Mouse (Mus musculus): ENCODE results near the gene Ece2.

Ece2 gene

GRCm38 (mm10) chr16:20629731-20630634 lies at the start of gene Ece2:
Gene Ece2, plus strand, starts transcription at chr16:20629828.
- CTCF ChIA-PET, result interaction anchor here in 1 of 4 experiments (0.7 kb wide), 1 partner anchor 133 kb away, joined by 3 read pairs; no protein-coding TSS in a partner anchor
- POLR2A ChIA-PET, result interaction anchor here in 3 of 4 experiments (0.5 to 2.3 kb wide), 15 partner anchors 8 to 152 kb away, joined by 3 to 12 read pairs (median 4); partner anchors contain the start of genes Alg3 (in 2 of the 3), Camk2n2 (in 2 of the 3), Eef1akmt4 (in 2 of the 3) and Gm49333 (in 2 of the 3)

- CTCF ChIA-PET, result no interaction called here
- POLR2A ChIA-PET, result interaction anchor here in 3 of 4 experiments (0.5 to 3.2 kb wide), 13 partner anchors 10 to 195 kb away, joined by 3 to 21 read pairs (median 6); partner anchors contain the start of genes Abcf3 (in 2 of the 3), Alg3 (in 2 of the 3), Eef1akmt4 (in 2 of the 3) and Gm49333 (in 2 of the 3)
Measured at GRCm38 (mm10) chr16:20589366-20589938, 40.2 kb upstream of the Ece2 start, which contains the start of gene Vwa5b2. Gene Vwa5b2, plus strand, starts transcription at chr16:20589471.

- POLR2A ChIA-PET, result interaction anchor here (0.5 to 3.2 kb wide), 21 partner anchors 9 to 195 kb away, joined by 3 to 21 read pairs (median 6); partner anchors contain the start of genes Alg3 (in 4 of the 4), Eef1akmt4 (in 4 of the 4), Gm49333 (in 4 of the 4) and Abcf3 (in 2 of the 4)
Measured at GRCm38 (mm10) chr16:20589939-20590679, 39.5 kb upstream of the Ece2 start.

DNA sequence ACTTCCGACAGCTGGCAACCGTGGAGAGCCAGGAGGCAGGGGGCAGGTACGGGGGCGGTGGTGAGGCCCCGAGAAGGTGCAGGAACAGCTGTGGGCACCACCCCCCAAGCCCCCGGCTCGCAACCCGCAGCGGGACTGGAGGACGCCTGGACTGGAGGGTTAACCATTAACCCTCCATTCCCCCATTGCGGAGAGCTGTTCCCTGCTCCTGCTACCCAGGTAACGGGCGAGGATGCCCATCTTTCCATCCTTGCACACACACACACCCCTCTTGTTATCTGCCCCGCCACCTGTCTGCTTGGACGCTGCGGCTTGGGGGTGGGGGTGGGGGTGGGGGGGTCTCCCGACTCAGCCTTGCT lies 39.0 kb upstream of the Ece2 start:
- ChIA-PET CTCF (interaction anchor here (0.6 to 1.4 kb wide), 5 partner anchors 21 to 350 kb away, joined by 3 to 6 read pairs (median 3); partner anchors contain the start of genes Alg3 (in 1 of the 4), Eef1akmt4 (in 1 of the 4), Gm49333 (in 1 of the 4) and Map6d1 (in 1 of the 4)), POLR2A (interaction anchor here (1.0 to 3.2 kb wide), 19 partner anchors 11 to 92 kb away, joined by 3 to 21 read pairs (median 7); partner anchors contain the start of genes Alg3 (in 4 of the 4), Eef1akmt4 (in 4 of the 4), Gm49333 (in 4 of the 4) and Abcf3 (in 2 of the 4))

More at GRCm38 (mm10) chr16:20589939-20590679, 39.5 kb upstream of the Ece2 start:
- CTCF ChIA-PET, result interaction anchor here in 3 of 4 experiments (0.6 to 1.4 kb wide), 4 partner anchors 21 to 349 kb away, joined by 3 to 6 read pairs (median 3); partner anchors contain the start of genes Alg3 (in 1 of the 3), Eef1akmt4 (in 1 of the 3), Gm49333 (in 1 of the 3) and Map6d1 (in 1 of the 3)

- ChIA-PET POLR2A (interaction anchor here (0.6 to 3.2 kb wide), 25 partner anchors 10 to 132 kb away, joined by 3 to 21 read pairs (median 6); partner anchors contain the start of genes Alg3 (in 4 of the 4), Eef1akmt4 (in 4 of the 4), Gm49333 (in 4 of the 4) and Dvl3 (in 2 of the 4)), CTCF (interaction anchor here in 3 of 4 experiments (0.6 to 1.4 kb wide), 4 partner anchors 20 to 152 kb away, joined by 3 to 6 read pairs (median 4); partner anchors contain the start of genes Alg3 (in 1 of the 3), Eef1akmt4 (in 1 of the 3) and Gm49333 (in 1 of the 3))
Measured at GRCm38 (mm10) chr16:20591076-20591705, 38.4 kb upstream of the Ece2 start.

DNA sequence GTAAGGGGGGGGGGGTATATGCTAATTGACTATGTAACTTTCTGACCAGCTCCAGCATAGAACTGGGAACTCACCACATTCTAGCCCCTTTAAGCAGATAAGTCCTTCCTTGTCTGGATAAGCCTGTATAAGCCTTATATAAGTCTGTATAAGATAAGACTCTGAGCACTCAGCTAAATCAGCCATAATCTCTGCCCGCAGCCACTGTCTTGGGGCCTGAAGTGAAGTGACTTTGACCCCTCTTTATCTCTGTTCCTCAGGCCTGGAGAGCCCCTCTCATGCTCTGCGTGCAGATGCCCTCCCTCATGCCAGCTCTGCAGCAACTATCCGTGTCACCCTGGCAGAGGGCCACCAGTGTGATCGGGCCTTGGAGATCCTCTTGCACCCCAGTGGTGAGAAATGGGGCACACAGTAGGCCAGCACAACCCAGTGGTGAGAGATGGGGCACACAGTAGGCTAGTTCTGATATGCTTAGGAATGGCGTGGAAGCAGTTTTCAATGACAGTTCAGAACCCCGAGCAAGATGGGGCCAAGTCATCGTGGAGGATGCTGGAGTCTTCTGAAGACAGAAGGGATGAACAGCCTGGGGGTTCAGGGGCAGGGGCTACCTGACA lies 34.5 kb upstream of the Ece2 start:
- ChIA-PET POLR2A (interaction anchor here in 2 of 4 experiments (1.0 to 1.6 kb wide), 5 partner anchors 9 to 98 kb away, joined by 3 to 4 read pairs (median 3); no protein-coding TSS in a partner anchor), CTCF (interaction anchor here in 2 of 4 experiments (0.5 to 0.8 kb wide), 2 partner anchors 48 to 57 kb away, joined by 3 read pairs; no protein-coding TSS in a partner anchor)

- ChIA-PET CTCF (interaction anchor here in 1 of 4 experiments (0.5 kb wide), 1 partner anchor 47 kb away, joined by 3 read pairs; no protein-coding TSS in a partner anchor), POLR2A (interaction anchor here in 2 of 4 experiments (0.7 to 1.3 kb wide), 7 partner anchors 9 to 99 kb away, joined by 3 to 5 read pairs (median 3); partner anchors contain the start of genes Eef1akmt4 (in 1 of the 2) and Gm49333 (in 1 of the 2))
Measured at GRCm38 (mm10) chr16:20595737-20596136, 33.9 kb upstream of the Ece2 start.

- CTCF ChIA-PET, result interaction anchor here in 1 of 4 experiments (0.6 kb wide), 1 partner anchor 48 kb away, joined by 3 read pairs; no protein-coding TSS in a partner anchor
- POLR2A ChIA-PET, result interaction anchor here in 3 of 4 experiments (0.7 to 1.7 kb wide), 8 partner anchors 8 to 100 kb away, joined by 3 to 6 read pairs (median 4); partner anchors contain the start of genes Eef1akmt4 (in 2 of the 3), Gm49333 (in 2 of the 3), Alg3 (in 1 of the 3) and Dvl3 (in 1 of the 3)
Measured at GRCm38 (mm10) chr16:20596687-20597441, 32.8 kb upstream of the Ece2 start.

- CTCF ChIA-PET, result no interaction called here
- POLR2A ChIA-PET, result interaction anchor here in 3 of 4 experiments (0.7 to 5.1 kb wide), 10 partner anchors 9 to 91 kb away, joined by 3 to 42 read pairs (median 4); partner anchors contain the start of genes Alg3 (in 1 of the 3), Ap2m1 (in 1 of the 3), Eef1akmt4 (in 1 of the 3) and Gm49333 (in 1 of the 3)
Measured at GRCm38 (mm10) chr16:20600511-20600910, 29.1 kb upstream of the Ece2 start.

GRCm38 (mm10) chr16:20604705-20605104 lies 24.9 kb upstream of the Ece2 start:
- ChIA-PET CTCF (no interaction called here), POLR2A (interaction anchor here in 3 of 4 experiments (0.6 to 3.5 kb wide), 11 partner anchors 8 to 146 kb away, joined by 3 to 19 read pairs (median 4); partner anchors contain the start of genes Camk2n2 (in 2 of the 3) and Ap2m1 (in 1 of the 3))

DNA sequence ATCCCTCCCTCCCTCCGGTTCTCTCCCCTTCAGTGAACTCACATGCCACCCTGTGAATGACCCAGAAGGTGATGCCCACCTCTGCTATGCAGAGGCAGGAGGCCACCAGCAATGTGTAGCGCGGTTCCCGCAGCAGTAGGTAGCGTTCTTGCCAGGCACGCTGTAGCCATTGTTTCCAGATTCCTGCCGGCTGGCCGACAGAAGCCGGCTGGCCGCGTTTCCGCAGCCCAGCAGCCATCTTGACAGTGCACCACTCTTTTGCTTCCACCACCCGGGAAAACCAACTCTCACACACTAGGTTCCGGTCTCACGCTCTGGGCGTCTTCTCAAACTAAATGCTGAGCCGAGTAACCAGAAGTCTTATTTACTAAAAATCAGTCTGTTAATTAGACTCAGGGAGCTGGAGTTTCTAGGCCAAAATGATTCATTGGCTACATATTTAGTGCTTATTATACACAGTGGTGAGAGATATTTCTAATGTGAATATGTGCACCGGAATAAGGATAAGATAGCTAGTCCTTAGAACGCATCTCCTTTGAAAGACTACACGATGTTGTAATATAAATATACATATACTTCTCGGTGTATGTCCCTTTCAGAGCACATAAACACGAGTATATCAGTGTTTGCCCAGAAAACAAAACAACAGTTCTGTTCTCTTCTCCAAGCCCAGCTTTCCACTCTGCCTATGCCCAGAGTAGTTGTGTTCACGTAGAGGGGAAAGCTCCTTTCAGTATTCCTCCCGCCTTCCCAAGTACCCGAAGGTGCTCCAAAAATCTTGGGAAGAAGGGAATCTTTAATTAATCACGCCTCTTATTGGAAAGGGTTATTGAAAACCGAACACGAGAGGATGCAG lies 18.9 kb upstream of the Ece2 start:
- CTCF ChIA-PET, result interaction anchor here (0.6 to 1.5 kb wide), 8 partner anchors 10 to 860 kb away, joined by 3 to 7 read pairs (median 3); partner anchors contain the start of gene Camk2n2 (in 1 of the 4)
- POLR2A ChIA-PET, result interaction anchor here (0.5 to 4.3 kb wide), 93 partner anchors 7 to 1733 kb away, joined by 3 to 87 read pairs (median 4); partner anchors contain the start of genes Camk2n2 (in 4 of the 4), Abcf3 (in 3 of the 4), Ap2m1 (in 3 of the 4) and Eif2b5 (in 3 of the 4)

GRCm38 (mm10) chr16:20611357-20612227 lies 18.0 kb upstream of the Ece2 start, which contains the start of the genes Eef1akmt4, Gm49333 and Alg3:
Gene Eef1akmt4, plus strand, starts transcription at chr16:20611593.
Gene Gm49333, plus strand, starts transcription at chr16:20611610.
Gene Alg3, minus strand, starts transcription at chr16:20611735.
- ChIA-PET POLR2A (interaction anchor here (0.6 to 4.3 kb wide), 89 partner anchors 8 to 1734 kb away, joined by 3 to 87 read pairs (median 5); partner anchors contain the start of genes Abcf3 (in 3 of the 4), Ap2m1 (in 3 of the 4), Camk2n2 (in 3 of the 4) and Eif2b5 (in 3 of the 4)), CTCF (interaction anchor here (0.6 to 1.5 kb wide), 9 partner anchors 9 to 859 kb away, joined by 3 to 7 read pairs (median 3); partner anchors contain the start of gene Camk2n2 (in 1 of the 4))

Data from embryonic stem cell, embryonic (primary cell).